Mouse (Mus musculus) liver, embryonic 14.5 days (tissue): ENCODE results near the gene Chtf18.

ENCODE experiments used
- CTCF ChIP-seq: IDR thresholded peaks from 2 replicates; pipeline ENCODE4 v1.5.1; 2016; ENCODE audit warnings: antibody characterized with exemption, low read depth, control low read depth
- EP300 ChIP-seq: IDR thresholded peaks from 2 replicates; pipeline ENCODE4 v1.6.1; 2016; ENCODE audit warnings: antibody characterized with exemption, low read depth

DNA sequence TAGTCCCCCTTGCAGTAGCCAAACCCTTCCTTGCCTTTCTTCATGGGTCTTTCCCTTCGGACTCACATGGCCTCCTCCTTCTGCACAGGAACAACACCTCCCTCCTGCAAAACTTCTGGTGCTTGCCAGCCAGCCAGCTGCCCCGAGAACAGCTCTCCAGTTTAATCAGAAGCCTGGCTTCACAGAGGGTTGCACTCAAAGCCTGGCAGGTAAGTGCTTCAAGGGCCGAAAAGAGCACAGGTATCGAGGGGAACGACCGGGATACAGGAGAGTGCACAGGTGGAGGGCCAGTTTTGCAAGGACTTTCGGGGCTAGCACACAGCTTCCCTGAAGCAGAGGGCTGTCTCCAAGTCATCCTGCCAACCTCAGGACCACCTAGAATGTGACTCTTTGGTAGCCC, 11.6 kb upstream of the Chtf18 start:
- TF ChIP-seq CTCF = no peak
- no peak for TF ChIP-seq EP300
